Mouse (Mus musculus) liver, adult 2 months (tissue): ENCODE data around the gene Lonp1.

Source experiments
- CTCF ChIP-seq: fragments of 200-500 bp; IDR thresholded peaks from 2 replicates; pipeline ENCODE4 v1.5.1; 2011; ENCODE audit warnings: low read depth, low read length, control low read depth
- POLR2A ChIP-seq: fragments of 200-500 bp; IDR thresholded peaks from 2 replicates; pipeline ENCODE4 v1.6.1; 2011; ENCODE audit warnings: low read length, control low read depth; ENCODE audit not compliant: insufficient read depth; ENCODE audit errors: extremely low read depth

GRCm38 (mm10) chr17:56668384-56669144 lies 41.9 kb upstream of the Lonp1 start:
- peak; percentile 87 for TF ChIP-seq CTCF
- 0 out of 2 replicates have a peak, but pooled peaks have one; percentile 31 for TF ChIP-seq POLR2A
